Mouse (Mus musculus): ENCODE data around the gene Slit3. TPM values are rescaled to one million over a fixed set of nuclear protein-coding genes. Genes with fewer than 3 reads are reported as not detected.

Slit3 gene
- total and polyA plus RNA-seq, 3 experiments: not detected

DNA sequence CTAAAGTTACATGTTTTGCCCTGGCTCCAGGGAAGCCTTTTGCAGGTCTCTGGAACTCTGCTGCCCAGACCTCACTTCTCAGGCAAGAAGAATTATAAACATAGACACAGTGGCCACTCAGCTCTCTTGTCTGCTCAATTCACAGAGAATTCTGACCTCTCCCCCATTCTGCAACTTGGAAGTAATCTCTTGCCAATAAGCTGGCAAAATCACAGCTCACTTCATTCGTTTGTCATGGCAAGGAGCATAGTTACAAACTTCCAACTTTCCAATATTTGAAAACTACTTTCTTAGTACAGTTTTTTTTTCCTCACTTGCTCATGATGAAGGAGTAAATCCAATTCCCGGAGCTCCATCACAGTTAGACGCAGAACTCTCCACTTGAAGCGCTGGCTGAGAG lies 11.2 kb upstream of the Slit3 start:
- Histone ChIP-seq H3K36me3 (ENCODE audit: control insufficient read depth in 1 of 2, insufficient read depth in 2 of 2, low read length in 2 of 2) (no peaks in the 10 kb centered on the region), H3K4me3 (ENCODE audit: control insufficient read depth in 1 of 2, insufficient read depth in 1 of 2, low read depth in 2 of 2, low read length in 2 of 2) (no peak overlapping the region), H3K79me2 (ENCODE audit: control insufficient read depth, insufficient read depth, low read length, poor library complexity) (no peaks in the 10 kb centered on the region), H3K9me3 (replicated peaks; ENCODE audit: insufficient read depth, low read length) (no peaks in the 10 kb centered on the region), H3K4me1 (ENCODE audit: control insufficient read depth in 1 of 2, insufficient read depth in 2 of 2, low read length in 2 of 2) (no peaks in the 10 kb centered on the region), H3K27me3 (ENCODE audit: control insufficient read depth in 1 of 2, insufficient read depth in 2 of 2, low read length in 2 of 2) (no peaks in the 10 kb centered on the region), H3K27ac (ENCODE audit: control insufficient read depth, low read depth, low read length) (no peak overlapping the region), H3K9ac (ENCODE audit: control insufficient read depth, low read depth, low read length, poor library complexity, severe bottlenecking) (no peak overlapping the region)
- TF ChIP-seq EP300 (IDR thresholded peaks at IDR 0.05; ENCODE audit: low read depth in 1 of 2, low read length in 2 of 2) (no peak), SMC3 (IDR thresholded peaks at IDR 0.05; ENCODE audit: low read depth, low read length) (no peak)
- no peak for DNase-seq (ENCODE audit: low read depth, low spot score)

DNA sequence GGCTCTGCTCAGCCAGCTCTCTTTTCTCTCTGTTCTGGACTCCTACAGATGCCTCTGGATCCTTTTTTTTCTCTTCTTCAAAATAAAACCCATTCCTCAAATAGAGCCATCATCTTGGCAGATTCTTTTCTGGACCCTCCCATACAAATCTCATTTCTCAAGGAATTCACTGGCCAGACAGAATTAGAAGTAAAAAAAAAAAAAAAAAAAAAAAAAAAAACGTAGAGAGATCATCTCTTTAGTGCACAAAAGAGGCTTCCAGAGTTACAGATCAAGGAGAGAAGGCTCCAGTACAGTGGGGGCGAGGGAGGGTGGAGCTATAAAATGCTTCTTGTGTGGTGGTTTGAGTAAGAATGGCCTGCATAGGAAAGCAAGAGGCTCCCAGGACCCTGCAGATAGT lies 10.2 kb upstream of the Slit3 start:
- no peaks in the 10 kb centered on the region for H3K36me3 ChIP-seq (ENCODE audit: control insufficient read depth in 1 of 2, insufficient read depth in 2 of 2, low read length in 2 of 2)
- H3K4me3 ChIP-seq (ENCODE audit: control insufficient read depth in 1 of 2, insufficient read depth in 1 of 2, low read depth in 2 of 2, low read length in 2 of 2): no peak overlapping the region
- no peaks in the 10 kb centered on the region for H3K4me1 ChIP-seq (ENCODE audit: control insufficient read depth in 1 of 2, insufficient read depth in 2 of 2, low read length in 2 of 2)
- no peak overlapping the region for H3K27ac ChIP-seq (ENCODE audit: control insufficient read depth, low read depth, low read length)
- H3K9me3 ChIP-seq (replicated peaks; ENCODE audit: insufficient read depth, low read length): no peaks in the 10 kb centered on the region
- H3K27me3 ChIP-seq (ENCODE audit: control insufficient read depth in 1 of 2, insufficient read depth in 2 of 2, low read length in 2 of 2): no peaks in the 10 kb centered on the region
- TF ChIP-seq USF2 (IDR thresholded peaks at IDR 0.05; ENCODE audit: borderline replicate concordance in 1 of 2, insufficient read depth in 1 of 2, low read depth in 1 of 2, low read length in 2 of 2) (no peak), POLR2AphosphoS2 (IDR thresholded peaks at IDR 0.05; ENCODE audit: low read length) (no peak), ETS1 (IDR thresholded peaks at IDR 0.05; ENCODE audit: low read depth, low read length) (no peak), ZKSCAN1 (IDR thresholded peaks at IDR 0.05; ENCODE audit: low read depth, low read length) (no peak), TBP (IDR thresholded peaks at IDR 0.05; ENCODE audit: low read depth, low read length) (no peak), MYB (IDR thresholded peaks at IDR 0.05; ENCODE audit: low read depth, low read length) (no peak), POLR2AphosphoS5 (IDR thresholded peaks at IDR 0.05; ENCODE audit: borderline replicate concordance, low read depth, low read length) (no peak), POLR2A (IDR thresholded peaks at IDR 0.05; ENCODE audit: control insufficient read depth in 1 of 2, insufficient read depth in 1 of 2, low read depth in 1 of 2, low read length in 2 of 2, poor library complexity in 1 of 2) (no peak), ELF1 (IDR thresholded peaks at IDR 0.05; ENCODE audit: low read depth, low read length) (no peak), TCF12 (IDR thresholded peaks at IDR 0.05; ENCODE audit: low read depth, low read length) (no peak), E2F4 (IDR thresholded peaks at IDR 0.05; ENCODE audit: borderline replicate concordance, low read depth, low read length) (no peak)
- no peak overlapping the region for H3K9ac ChIP-seq (ENCODE audit: control insufficient read depth, low read depth, low read length, poor library complexity, severe bottlenecking)
- no peak for DNase-seq (ENCODE audit: low read depth, low spot score)
- H3K79me2 ChIP-seq (ENCODE audit: control insufficient read depth, insufficient read depth, low read length, poor library complexity): no peaks in the 10 kb centered on the region

DNA sequence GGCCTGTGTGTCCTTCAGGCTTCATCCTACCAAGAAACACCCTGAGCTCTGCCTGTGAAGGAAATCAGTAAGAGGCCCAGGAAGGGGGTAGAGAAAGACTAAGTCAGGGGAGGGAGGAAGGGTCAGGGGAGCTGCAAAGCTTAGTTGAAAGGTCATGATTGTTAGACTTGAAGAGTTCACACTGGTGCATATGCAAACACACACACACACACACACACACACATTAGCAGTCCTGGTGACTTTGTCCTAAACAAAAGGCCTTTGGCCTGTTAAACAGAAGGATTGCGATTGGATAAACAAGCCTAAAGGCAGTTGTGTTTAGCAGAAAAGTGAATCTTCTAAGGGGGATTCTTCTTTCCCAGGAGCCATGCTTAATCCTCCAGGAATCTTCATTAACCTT lies 7.7 kb upstream of the Slit3 start:
- no peaks in the 10 kb centered on the region for H3K79me2 ChIP-seq (ENCODE audit: control insufficient read depth, insufficient read depth, low read length, poor library complexity)
- no peak overlapping the region for H3K9ac ChIP-seq (ENCODE audit: control insufficient read depth, low read depth, low read length, poor library complexity, severe bottlenecking)
- no peaks in the 10 kb centered on the region for H3K4me1 ChIP-seq (ENCODE audit: control insufficient read depth in 1 of 2, insufficient read depth in 2 of 2, low read length in 2 of 2)
- DNase-seq (ENCODE audit: low read depth, low spot score): no peak
- H3K27me3 ChIP-seq (ENCODE audit: control insufficient read depth in 1 of 2, insufficient read depth in 2 of 2, low read length in 2 of 2): no peaks in the 10 kb centered on the region
- no peaks in the 10 kb centered on the region for H3K36me3 ChIP-seq (ENCODE audit: control insufficient read depth in 1 of 2, insufficient read depth in 2 of 2, low read length in 2 of 2)
- TF ChIP-seq MAX (IDR thresholded peaks at IDR 0.05; ENCODE audit: low read length): no peak
- no peaks in the 10 kb centered on the region for H3K9me3 ChIP-seq (replicated peaks; ENCODE audit: insufficient read depth, low read length)
- H3K4me3 ChIP-seq (ENCODE audit: control insufficient read depth in 1 of 2, insufficient read depth in 1 of 2, low read depth in 2 of 2, low read length in 2 of 2): no peak overlapping the region
- H3K27ac ChIP-seq (ENCODE audit: control insufficient read depth, low read depth, low read length): no peak overlapping the region

All from MEL (cell line).